Mouse (Mus musculus): ENCODE measurements around the gene Arhgap32. TPM values are rescaled to one million over a fixed set of nuclear protein-coding genes. Genes with fewer than 3 reads are reported as not detected.

Arhgap32 gene
- total and polyA plus RNA-seq, 3 experiments = 0.06 to 0.15 TPM; not detected in 1

DNA sequence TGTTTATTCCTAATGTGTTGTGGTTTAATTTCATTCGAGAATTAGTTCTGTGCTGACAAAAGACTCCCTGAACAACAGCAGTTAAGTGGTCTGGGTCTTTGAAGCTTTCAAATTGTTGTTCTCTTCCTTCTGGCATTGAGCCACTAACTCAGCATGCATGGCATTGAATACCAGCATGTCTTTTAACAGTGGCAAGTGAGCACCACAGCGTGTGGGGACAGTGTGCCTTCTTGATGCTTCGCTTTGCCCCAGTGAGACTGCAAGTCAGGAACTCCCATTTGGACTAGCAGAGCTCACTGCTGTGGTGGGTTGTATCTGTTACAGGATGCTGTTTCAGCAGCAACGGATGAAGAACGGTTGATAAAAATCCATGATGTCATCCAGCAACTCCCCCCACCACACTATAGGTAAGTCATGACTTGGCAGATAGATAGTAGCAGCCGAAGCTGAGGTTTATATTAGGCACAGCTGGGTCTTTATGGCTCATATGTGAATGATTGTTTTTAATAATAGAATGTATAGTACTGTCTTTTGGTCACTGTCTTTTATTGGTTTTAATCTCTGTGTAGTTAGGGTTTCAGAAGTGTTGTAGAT is 130.3 kb downstream of the Arhgap32 start:
- H3K27me3 ChIP-seq (ENCODE audit: control insufficient read depth in 1 of 2, insufficient read depth in 2 of 2, low read length in 2 of 2) = no peaks in the 10 kb centered on the region
- no peaks in the 10 kb centered on the region for H3K9me3 ChIP-seq (replicated peaks; ENCODE audit: insufficient read depth, low read length)

DNA sequence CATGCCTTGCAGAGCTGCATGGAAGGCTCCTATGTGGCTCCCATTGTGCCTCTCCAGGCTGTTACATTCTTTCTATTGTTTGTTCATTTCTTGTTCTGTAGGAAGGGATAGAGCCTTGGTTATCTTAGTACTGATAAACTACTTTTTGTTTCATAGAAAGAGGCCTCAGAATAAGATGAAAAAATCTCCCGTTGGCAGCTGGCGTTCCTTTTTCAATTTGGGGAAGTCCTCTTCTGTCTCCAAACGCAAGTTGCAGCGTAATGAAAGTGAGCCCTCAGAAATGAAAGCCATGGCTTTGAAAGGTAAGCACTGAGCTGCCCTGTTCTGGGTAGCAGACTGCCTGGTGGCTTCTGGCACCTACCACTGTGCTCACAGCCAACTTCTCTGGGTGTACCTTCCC is 134.6 kb downstream of the Arhgap32 start:
- Histone ChIP-seq H3K4me3 (ENCODE audit: control insufficient read depth in 1 of 2, insufficient read depth in 1 of 2, low read depth in 2 of 2, low read length in 2 of 2) (peak overlapping the region; percentile 71 to 73), H3K9ac (ENCODE audit: control insufficient read depth, low read depth, low read length, poor library complexity, severe bottlenecking) (peak overlapping the region; percentile 63), H3K9me3 (replicated peaks; ENCODE audit: insufficient read depth, low read length) (no peaks in the 10 kb centered on the region), H3K79me2 (ENCODE audit: control insufficient read depth, insufficient read depth, low read length, poor library complexity) (no peaks in the 10 kb centered on the region; the same call in 1 of the 2 replicates), H3K4me1 (ENCODE audit: control insufficient read depth in 1 of 2, insufficient read depth in 2 of 2, low read length in 2 of 2) (peaks cover 7 to 13% of the 10 kb centered on the region in 2 experiments), H3K36me3 (ENCODE audit: control insufficient read depth in 1 of 2, insufficient read depth in 2 of 2, low read length in 2 of 2) (peaks cover 0 to 11% of the 10 kb centered on the region in 2 experiments; a peak in 2 of 4 replicates), H3K27ac (ENCODE audit: control insufficient read depth, low read depth, low read length) (peak overlapping the region; percentile 70), H3K27me3 (ENCODE audit: control insufficient read depth in 1 of 2, insufficient read depth in 2 of 2, low read length in 2 of 2) (no peaks in the 10 kb centered on the region)
- DNase-seq (ENCODE audit: low read depth, low spot score) = peak; percentile 81
- TF ChIP-seq RCOR1 (IDR thresholded peaks at IDR 0.05; ENCODE audit: low read depth, low read length) = peak; percentile 48; the same call in 1 of the 2 replicates
- TF ChIP-seq MAX (IDR thresholded peaks at IDR 0.05; ENCODE audit: low read length) = peak; percentile 25; the same call in 1 of the 2 replicates
- peak; percentile 20; the same call in 1 of the 2 replicates for TF ChIP-seq TCF12 (IDR thresholded peaks at IDR 0.05; ENCODE audit: low read depth, low read length)
- no peak for TF ChIP-seq MEF2A (IDR thresholded peaks at IDR 0.05; ENCODE audit: extremely low read depth, insufficient replicate concordance, low read depth, low read length, poor library complexity, severe bottlenecking)
- TF ChIP-seq ETS1 (IDR thresholded peaks at IDR 0.05; ENCODE audit: low read depth, low read length) = peak; percentile 41; the same call in 1 of the 2 replicates
- TF ChIP-seq SIN3A (IDR thresholded peaks at IDR 0.05; ENCODE audit: low read length) = peak; percentile 46; the same call in 1 of the 2 replicates
- TF ChIP-seq GATA1 (IDR thresholded peaks at IDR 0.05; ENCODE audit: low read depth, low read length) = peak; percentile 47; the same call in 1 of the 2 replicates
- peak; percentile 45; the same call in 1 of the 2 replicates for TF ChIP-seq MXI1 (IDR thresholded peaks at IDR 0.05; ENCODE audit: low read depth, low read length)
- peak; percentile 67 to 70 for TF ChIP-seq EP300 (IDR thresholded peaks at IDR 0.05; ENCODE audit: low read depth in 1 of 2, low read length in 2 of 2)
- no peak for TF ChIP-seq USF2 (IDR thresholded peaks at IDR 0.05; ENCODE audit: borderline replicate concordance in 1 of 2, insufficient read depth in 1 of 2, low read depth in 1 of 2, low read length in 2 of 2)

More for the DNA sequence above, 130.3 kb downstream of the Arhgap32 start:
- H3K79me2 ChIP-seq (ENCODE audit: control insufficient read depth, insufficient read depth, low read length, poor library complexity) = no peaks in the 10 kb centered on the region; the same call in 1 of the 2 replicates
- H3K4me1 ChIP-seq (ENCODE audit: control insufficient read depth in 1 of 2, insufficient read depth in 2 of 2, low read length in 2 of 2) = peaks cover 19 to 32% of the 10 kb centered on the region in 2 experiments
- no peak overlapping the region for H3K4me3 ChIP-seq (ENCODE audit: control insufficient read depth in 1 of 2, insufficient read depth in 1 of 2, low read depth in 2 of 2, low read length in 2 of 2)
- H3K9ac ChIP-seq (ENCODE audit: control insufficient read depth, low read depth, low read length, poor library complexity, severe bottlenecking) = no peak overlapping the region
- no peak for TF ChIP-seq POLR2AphosphoS5 (IDR thresholded peaks at IDR 0.05; ENCODE audit: borderline replicate concordance, low read depth, low read length)
- no peak for TF ChIP-seq MAZ (IDR thresholded peaks at IDR 0.05; ENCODE audit: low read depth, low read length)
- TF ChIP-seq MXI1 (IDR thresholded peaks at IDR 0.05; ENCODE audit: low read depth, low read length) = no peak
- no peak for TF ChIP-seq USF1 (IDR thresholded peaks at IDR 0.05; ENCODE audit: low read depth, low read length)
- no peak for TF ChIP-seq NRF1 (IDR thresholded peaks at IDR 0.05; ENCODE audit: insufficient read depth, low read depth, low read length, poor library complexity, severe bottlenecking)
- TF ChIP-seq GABPA (IDR thresholded peaks at IDR 0.05; ENCODE audit: low read depth, low read length) = no peak
- TF ChIP-seq CTCF (IDR thresholded peaks at IDR 0.05 in 2 of 3, conservative IDR thresholded peaks at IDR 0.05 in 1 of 3; ENCODE audit: control insufficient read depth in 1 of 3, insufficient read depth in 1 of 3, low read depth in 2 of 3, low read length in 3 of 3, poor library complexity in 1 of 3, severe bottlenecking in 1 of 3) = no peak
- TF ChIP-seq MAFK (IDR thresholded peaks at IDR 0.05; ENCODE audit: borderline replicate concordance, low read depth, low read length) = no peak
- no peak for TF ChIP-seq ZC3H11A (IDR thresholded peaks at IDR 0.05; ENCODE audit: low read depth, low read length)
- TF ChIP-seq ELF1 (IDR thresholded peaks at IDR 0.05; ENCODE audit: low read depth, low read length) = no peak
- TF ChIP-seq SIN3A (IDR thresholded peaks at IDR 0.05; ENCODE audit: low read length) = no peak
- no peak for TF ChIP-seq POLR2A (IDR thresholded peaks at IDR 0.05; ENCODE audit: control insufficient read depth in 1 of 2, insufficient read depth in 1 of 2, low read depth in 1 of 2, low read length in 2 of 2, poor library complexity in 1 of 2)
- no peak for TF ChIP-seq USF2 (IDR thresholded peaks at IDR 0.05; ENCODE audit: borderline replicate concordance in 1 of 2, insufficient read depth in 1 of 2, low read depth in 1 of 2, low read length in 2 of 2)
- no peak for TF ChIP-seq CHD2 (IDR thresholded peaks at IDR 0.05; ENCODE audit: low read length)
- TF ChIP-seq RCOR1 (IDR thresholded peaks at IDR 0.05; ENCODE audit: low read depth, low read length) = no peak
- 0 out of 2 replicates have a peak, but pooled peaks have one; percentile 12 for TF ChIP-seq TBP (IDR thresholded peaks at IDR 0.05; ENCODE audit: low read depth, low read length)
- no peak for TF ChIP-seq HCFC1 (IDR thresholded peaks at IDR 0.05; ENCODE audit: low read depth, low read length)
- no peak for TF ChIP-seq CHD1 (IDR thresholded peaks at IDR 0.05; ENCODE audit: low read depth, low read length)
- peak; percentile 71 for TF ChIP-seq ETS1 (IDR thresholded peaks at IDR 0.05; ENCODE audit: low read depth, low read length)
- TF ChIP-seq GATA1 (IDR thresholded peaks at IDR 0.05; ENCODE audit: low read depth, low read length) = no peak
- no peak for TF ChIP-seq MEF2A (IDR thresholded peaks at IDR 0.05; ENCODE audit: extremely low read depth, insufficient replicate concordance, low read depth, low read length, poor library complexity, severe bottlenecking)
- peak; percentile 40; the same call in 1 of the 2 replicates for TF ChIP-seq MYB (IDR thresholded peaks at IDR 0.05; ENCODE audit: low read depth, low read length)
- TF ChIP-seq RAD21 (IDR thresholded peaks at IDR 0.05; ENCODE audit: low read depth, low read length) = no peak
- TF ChIP-seq POLR2AphosphoS2 (IDR thresholded peaks at IDR 0.05; ENCODE audit: low read length) = no peak
- TF ChIP-seq TCF12 (IDR thresholded peaks at IDR 0.05; ENCODE audit: low read depth, low read length) = no peak
- 0 out of 4 replicates have a peak, but pooled peaks of 1 of the 2 experiments have one; percentile 22 for TF ChIP-seq EP300 (IDR thresholded peaks at IDR 0.05; ENCODE audit: low read depth in 1 of 2, low read length in 2 of 2)
- TF ChIP-seq SMC3 (IDR thresholded peaks at IDR 0.05; ENCODE audit: low read depth, low read length) = no peak
- peak; percentile 37 for DNase-seq (ENCODE audit: low read depth, low spot score)
- H3K27ac ChIP-seq (ENCODE audit: control insufficient read depth, low read depth, low read length) = peak overlapping the region; percentile 39; the same call in 1 of the 2 replicates
- peaks cover 0 to 35% of the 10 kb centered on the region in 2 experiments; a peak in 2 of 4 replicates for H3K36me3 ChIP-seq (ENCODE audit: control insufficient read depth in 1 of 2, insufficient read depth in 2 of 2, low read length in 2 of 2)
